Mouse (Mus musculus): ENCODE measurements around the gene Pdzk1ip1.

Pdzk1ip1 gene

GRCm38 (mm10) chr4:115075204-115075915 is 13.1 kb upstream of the Pdzk1ip1 start:
- no peak for DNase-seq (ENCODE audit: extremely low spot score)

- DNase-seq (ENCODE audit: extremely low spot score), result peak; percentile 52
Measured at GRCm38 (mm10) chr4:115078892-115079820, 9.4 kb upstream of the Pdzk1ip1 start.

- no peak for DNase-seq (ENCODE audit: extremely low spot score)
Measured at GRCm38 (mm10) chr4:115079821-115080349, 8.6 kb upstream of the Pdzk1ip1 start.

GRCm38 (mm10) chr4:115083031-115083430 is 5.5 kb upstream of the Pdzk1ip1 start:
- DNase-seq (ENCODE audit: extremely low spot score), result no peak

GRCm38 (mm10) chr4:115085522-115086095 is 2.9 kb upstream of the Pdzk1ip1 start:
- peak; percentile 68 for DNase-seq (ENCODE audit: extremely low spot score)

GRCm38 (mm10) chr4:115086257-115086656 is 2.3 kb upstream of the Pdzk1ip1 start:
- no peak for DNase-seq (ENCODE audit: extremely low spot score)

GRCm38 (mm10) chr4:115086763-115087415 is 1.6 kb upstream of the Pdzk1ip1 start:
- DNase-seq (ENCODE audit: extremely low spot score), result no peak

GRCm38 (mm10) chr4:115090592-115090991 is 2.1 kb downstream of the Pdzk1ip1 start:
- no peak for DNase-seq (ENCODE audit: extremely low spot score)

- DNase-seq (ENCODE audit: extremely low spot score), result no peak
Measured at GRCm38 (mm10) chr4:115091806-115092205, 3.3 kb downstream of the Pdzk1ip1 start.

- no peak for DNase-seq (ENCODE audit: extremely low spot score)
Measured at GRCm38 (mm10) chr4:115093331-115093864, 4.9 kb downstream of the Pdzk1ip1 start.

- DNase-seq (ENCODE audit: extremely low spot score), result no peak
Measured at GRCm38 (mm10) chr4:115094056-115094455, 5.5 kb downstream of the Pdzk1ip1 start.

- peak; percentile 62 for DNase-seq (ENCODE audit: extremely low spot score)
Measured at GRCm38 (mm10) chr4:115095671-115096434, 7.3 kb downstream of the Pdzk1ip1 start.

- DNase-seq (ENCODE audit: extremely low spot score), result no peak
Measured at GRCm38 (mm10) chr4:115096435-115097145, 8.1 kb downstream of the Pdzk1ip1 start.

GRCm38 (mm10) chr4:115097146-115097496 is 8.6 kb downstream of the Pdzk1ip1 start:
- peak; percentile 47 for DNase-seq (ENCODE audit: extremely low spot score)

- DNase-seq (ENCODE audit: extremely low spot score), result peak; percentile 71
Measured at GRCm38 (mm10) chr4:115101682-115102081, 13.2 kb downstream of the Pdzk1ip1 start.

- DNase-seq (ENCODE audit: extremely low spot score), result no peak
Measured at GRCm38 (mm10) chr4:115103510-115103909, 15.0 kb downstream of the Pdzk1ip1 start.

- no peak for DNase-seq (ENCODE audit: extremely low spot score)
Measured at GRCm38 (mm10) chr4:115111167-115111566, 22.7 kb downstream of the Pdzk1ip1 start.

- no peak for DNase-seq (ENCODE audit: extremely low spot score)
Measured at GRCm38 (mm10) chr4:115113266-115113665, 24.8 kb downstream of the Pdzk1ip1 start.

- no peak for DNase-seq (ENCODE audit: extremely low spot score)
Measured at GRCm38 (mm10) chr4:115119642-115120041, 31.1 kb downstream of the Pdzk1ip1 start.

- no peak for DNase-seq (ENCODE audit: extremely low spot score)
Measured at GRCm38 (mm10) chr4:115121162-115121561, 32.7 kb downstream of the Pdzk1ip1 start.

Measured in embryo, embryonic 9.5 days (tissue).